Mouse (Mus musculus): ENCODE measurements around the gene Hnrnpa0. TPM values are rescaled to one million over a fixed set of nuclear protein-coding genes. Genes with fewer than 3 reads are reported as not detected.

Gene Hnrnpa0
- polyA plus RNA-seq, 1 experiment from 2014 or later, result 41.2 TPM

DNA sequence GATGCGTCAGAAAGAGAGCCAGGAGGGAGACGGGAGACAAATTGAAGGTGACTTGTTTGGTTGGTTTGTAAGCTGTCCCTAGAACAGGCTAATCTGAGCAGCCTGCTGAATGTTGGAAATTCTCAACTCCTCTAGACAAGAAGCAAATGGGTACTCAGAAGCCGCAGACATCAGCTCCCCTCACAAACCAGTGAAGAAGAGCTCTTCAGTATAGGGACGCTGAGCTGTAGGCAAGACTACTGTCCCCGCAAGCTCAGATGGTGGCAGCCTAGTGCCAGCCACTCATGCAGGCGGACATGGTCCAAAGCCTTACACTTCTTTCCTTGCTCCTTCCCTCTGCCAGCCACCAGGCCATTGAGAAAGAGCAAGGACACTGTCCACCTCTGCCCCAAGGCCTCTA, 17.1 kb downstream of the Hnrnpa0 start:
- no peak overlapping the region for H3K27ac ChIP-seq (replicated peaks)
- ATAC-seq (ENCODE audit: low FRiP score), result no peak
- no peak overlapping the region for H3K4me3 ChIP-seq (replicated peaks)
- H3K27me3 ChIP-seq (replicated peaks), result no peaks in the 10 kb centered on the region
- peak overlapping the region; percentile 71 for H3K4me2 ChIP-seq
- H3K36me3 ChIP-seq, result no peaks in the 10 kb centered on the region
- peaks cover 32% of the 10 kb centered on the region for H3K4me1 ChIP-seq
- no peaks in the 10 kb centered on the region for H3K9me3 ChIP-seq (replicated peaks)
- 92% methylated on average over 6 of the region's 6 CpGs for WGBS
- no peak overlapping the region for H3K9ac ChIP-seq (replicated peaks)

DNA sequence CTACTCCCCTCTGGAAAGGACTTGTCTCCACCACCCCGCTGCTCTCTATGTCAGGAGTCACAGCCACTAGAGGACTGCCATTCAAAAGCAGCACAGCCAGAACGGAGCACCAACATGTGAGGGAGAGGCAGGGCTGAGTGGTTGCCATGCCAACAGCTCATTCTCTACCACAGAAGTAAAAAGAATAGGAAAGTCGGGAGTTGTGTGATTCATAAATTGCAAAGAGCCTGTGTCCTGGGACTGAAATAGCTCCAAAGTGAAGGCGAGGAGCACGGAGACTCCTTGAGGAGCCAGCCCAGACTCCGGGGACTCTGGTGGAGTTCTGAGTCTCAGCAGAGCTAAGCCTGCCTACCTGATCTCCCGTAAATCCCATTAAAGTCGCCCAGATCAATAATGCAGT, 37.7 kb downstream of the Hnrnpa0 start:
- H3K4me3 ChIP-seq (replicated peaks), result no peak overlapping the region
- H3K9ac ChIP-seq (replicated peaks), result no peak overlapping the region
- H3K36me3 ChIP-seq, result 0 out of 2 replicates have a peak, but pooled peaks cover 4% of the 10 kb centered on the region
- peak; percentile 88 for ATAC-seq (ENCODE audit: low FRiP score)
- 17% methylated on average over 8 of the region's 8 CpGs for WGBS
- H3K27ac ChIP-seq (replicated peaks), result peak overlapping the region; percentile 39; the same call in 1 of the 2 replicates
- no peaks in the 10 kb centered on the region for H3K27me3 ChIP-seq (replicated peaks)
- peak overlapping the region; percentile 17 for H3K4me2 ChIP-seq
- H3K4me1 ChIP-seq, result peaks cover 10% of the 10 kb centered on the region
- no peaks in the 10 kb centered on the region for H3K9me3 ChIP-seq (replicated peaks)

DNA sequence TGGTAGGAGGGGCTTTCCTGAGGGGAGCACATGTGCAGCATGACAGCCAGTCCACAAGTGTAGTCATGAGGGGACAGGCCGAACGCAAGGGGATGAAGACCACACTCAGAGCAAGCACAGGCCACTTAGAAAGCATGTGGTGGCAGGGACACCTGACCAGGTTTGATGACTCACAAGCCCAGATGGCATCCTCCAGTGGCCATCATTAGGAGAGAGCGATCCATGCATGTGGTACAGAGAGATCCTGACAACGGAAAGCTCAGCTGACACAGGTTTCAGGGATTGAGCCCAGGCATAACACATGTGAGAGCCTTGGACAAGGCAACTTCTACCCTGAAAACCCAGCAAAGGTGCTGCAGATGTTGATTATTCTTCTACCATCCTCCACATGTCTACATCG, 44.0 kb downstream of the Hnrnpa0 start:
- Histone ChIP-seq H3K27ac (replicated peaks) (no peak overlapping the region), H3K9me3 (replicated peaks) (no peaks in the 10 kb centered on the region), H3K4me2 (no peak overlapping the region), H3K27me3 (replicated peaks) (no peaks in the 10 kb centered on the region), H3K36me3 (peaks cover 17% of the 10 kb centered on the region), H3K4me1 (no peaks in the 10 kb centered on the region), H3K4me3 (replicated peaks) (no peak overlapping the region), H3K9ac (replicated peaks) (no peak overlapping the region)
- 91% methylated on average over 5 of the region's 5 CpGs for WGBS
- no peak for ATAC-seq (ENCODE audit: low FRiP score)

DNA sequence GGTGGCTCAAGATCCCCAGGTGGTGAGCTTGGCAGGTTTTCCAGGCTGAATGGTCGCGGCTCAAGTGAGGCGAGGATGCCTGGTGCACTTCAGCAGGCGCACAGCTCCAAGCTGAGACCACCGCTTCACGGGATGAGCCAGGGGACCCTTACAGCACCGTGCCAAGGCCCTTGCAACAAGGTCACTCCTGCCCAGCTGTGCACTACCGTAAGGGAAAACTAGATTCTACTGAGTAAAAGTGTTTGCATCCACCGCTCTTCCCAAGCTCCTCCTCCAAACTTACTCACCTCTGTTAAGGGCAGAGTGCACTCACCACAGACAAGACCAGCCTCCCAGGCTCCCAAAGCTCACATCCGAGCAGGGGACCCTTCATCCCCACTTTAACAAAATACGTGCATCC, 44.8 kb downstream of the Hnrnpa0 start:
- 87% methylated on average over 11 of the region's 11 CpGs for WGBS
- Histone ChIP-seq H3K4me3 (replicated peaks) (no peak overlapping the region), H3K4me2 (no peak overlapping the region)

DNA sequence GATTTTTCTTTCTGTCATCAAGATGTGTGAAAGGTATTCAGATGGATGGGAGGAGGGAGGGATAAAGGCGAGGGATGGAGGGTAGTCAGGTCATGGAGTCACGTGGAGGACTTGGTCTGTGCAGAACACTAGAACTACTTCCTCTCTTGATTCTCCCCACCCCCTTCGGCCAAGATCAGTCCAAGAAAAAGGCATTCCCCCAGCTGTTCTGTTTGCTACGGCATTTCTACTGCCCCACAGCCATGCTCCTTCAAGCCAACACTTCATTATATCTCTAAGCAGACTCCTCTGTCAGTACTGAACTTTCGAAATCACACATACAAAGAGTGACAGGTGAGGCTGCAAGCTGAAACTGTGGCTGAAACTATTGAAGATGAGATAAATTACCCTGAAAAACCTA, 45.3 kb downstream of the Hnrnpa0 start:
- Histone ChIP-seq H3K9me3 (replicated peaks) (no peaks in the 10 kb centered on the region), H3K4me1 (no peaks in the 10 kb centered on the region), H3K27me3 (replicated peaks) (no peaks in the 10 kb centered on the region), H3K9ac (replicated peaks) (no peak overlapping the region), H3K36me3 (peaks cover 17% of the 10 kb centered on the region), H3K27ac (replicated peaks) (no peak overlapping the region), H3K4me3 (replicated peaks) (no peak overlapping the region), H3K4me2 (no peak overlapping the region)
- 76% methylated on average over 5 of the region's 5 CpGs for WGBS
- no peak for ATAC-seq (ENCODE audit: low FRiP score)

More for the DNA sequence above, 44.8 kb downstream of the Hnrnpa0 start:
- Histone ChIP-seq H3K36me3 (peaks cover 17% of the 10 kb centered on the region), H3K9me3 (replicated peaks) (no peaks in the 10 kb centered on the region), H3K4me1 (no peaks in the 10 kb centered on the region), H3K27me3 (replicated peaks) (no peaks in the 10 kb centered on the region), H3K9ac (replicated peaks) (no peak overlapping the region), H3K27ac (replicated peaks) (no peak overlapping the region)
- ATAC-seq (ENCODE audit: low FRiP score), result no peak

DNA sequence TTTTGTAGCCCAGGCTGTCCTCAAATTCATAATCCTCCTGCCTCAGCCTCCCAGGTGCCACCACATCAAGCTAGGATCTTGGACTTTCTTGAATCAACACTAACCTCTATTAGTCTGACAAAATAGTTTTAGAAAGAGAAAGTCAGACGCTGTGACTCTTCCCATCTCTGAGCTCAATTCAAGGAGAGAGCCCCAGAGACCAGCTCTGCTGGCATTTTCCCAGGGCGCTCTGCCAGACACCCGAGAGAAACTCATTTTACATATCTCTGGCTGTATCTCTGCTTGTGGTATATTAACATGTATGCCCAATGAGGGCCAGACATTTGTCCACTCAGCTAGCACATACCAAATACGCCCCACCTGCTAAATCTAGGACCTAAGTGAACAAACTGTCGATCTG, 50.0 kb downstream of the Hnrnpa0 start:
- H3K27me3 ChIP-seq (replicated peaks), result no peaks in the 10 kb centered on the region
- no peaks in the 10 kb centered on the region for H3K9me3 ChIP-seq (replicated peaks)
- ATAC-seq (ENCODE audit: low FRiP score), result no peak
- peaks cover 6% of the 10 kb centered on the region; the same call in 1 of the 2 replicates for H3K36me3 ChIP-seq
- WGBS, result 81% methylated on average over 5 of the region's 5 CpGs
- H3K4me3 ChIP-seq (replicated peaks), result no peak overlapping the region
- no peaks in the 10 kb centered on the region for H3K4me1 ChIP-seq
- H3K27ac ChIP-seq (replicated peaks), result no peak overlapping the region
- no peak overlapping the region for H3K9ac ChIP-seq (replicated peaks)
- no peak overlapping the region for H3K4me2 ChIP-seq

Other genes with a start within 250 kb of the Hnrnpa0 start
- 103 and 111 TPM in 2 replicates for gene Spock1, start 220.2 kb downstream of the Hnrnpa0 start, polyA plus RNA-seq (2015; fragmentation: Nextera tagmentation; extraction: Ambion mirVana)
- 14.9 and 16.5 TPM in 2 replicates for gene Klhl3, start 15.0 kb downstream of the Hnrnpa0 start, polyA plus RNA-seq (2015; fragmentation: Nextera tagmentation; extraction: Ambion mirVana)
- gene Idnk, start 29.1 kb upstream of the Hnrnpa0 start, polyA plus RNA-seq (2015; fragmentation: Nextera tagmentation; extraction: Ambion mirVana), result 64.6 TPM in 2 replicates
- gene Ubqln1, start 87.1 kb upstream of the Hnrnpa0 start, polyA plus RNA-seq (2015; fragmentation: Nextera tagmentation; extraction: Ambion mirVana), result 137 and 144 TPM in 2 replicates
- 24.2 and 37.1 TPM in 2 replicates for gene Gkap1, start 147.1 kb upstream of the Hnrnpa0 start, polyA plus RNA-seq (2015; fragmentation: Nextera tagmentation; extraction: Ambion mirVana)
- 1.3 and 2.0 TPM in 2 replicates for gene Kif27, start 230.6 kb upstream of the Hnrnpa0 start, polyA plus RNA-seq (2015; fragmentation: Nextera tagmentation; extraction: Ambion mirVana)